Mouse (Mus musculus) liver, embryonic 16.5 days (tissue): Measurements from ENCODE around the gene Eml6. TPM values are rescaled to one million over a fixed set of nuclear protein-coding genes. Genes with fewer than 3 reads are reported as not detected.

ENCODE experiments used
- ATAC-seq: fragments of 200-750 bp; cut with Nextera tagmentation; 2 replicates; pipeline ENCODE4 v1.8.0; 2017; ENCODE audit warnings: low read depth, mild to moderate bottlenecking, moderate number of reproducible peaks, moderate library complexity
- H3K27ac ChIP-seq: fragments of 300-500 bp; sonication (generic); 2 replicates; pipeline ENCODE4 v1.5.1; 2014; ENCODE audit warnings: mild to moderate bottlenecking, low read length
- H3K27me3 ChIP-seq: fragments of 300-500 bp; sonication (generic); 2 replicates; pipeline ENCODE4 v1.6.1; 2014; ENCODE audit warnings: low read depth, low read length, mixed read lengths; ENCODE audit not compliant: control insufficient read depth, insufficient read depth
- H3K36me3 ChIP-seq: fragments of 300-500 bp; sonication (generic); 2 replicates; pipeline ENCODE4 v1.6.1; 2014; ENCODE audit warnings: mild to moderate bottlenecking; ENCODE audit not compliant: control insufficient read depth, insufficient read depth
- H3K4me1 ChIP-seq: fragments of 300-500 bp; sonication (generic); 2 replicates; pipeline ENCODE4 v1.6.1; 2014; ENCODE audit warnings: low read depth, low read length, mixed read lengths; ENCODE audit not compliant: control insufficient read depth
- H3K4me2 ChIP-seq: fragments of 300-500 bp; sonication (generic); 2 replicates; pipeline ENCODE4 v1.6.1; 2014; ENCODE audit warnings: low read depth, low read length, mixed read lengths
- H3K4me3 ChIP-seq: fragments of 300-500 bp; sonication (generic); 2 replicates; pipeline ENCODE4 v1.5.1; 2014; ENCODE audit warnings: low read depth, mild to moderate bottlenecking, low read length
- H3K9ac ChIP-seq: fragments of 300-500 bp; sonication (generic); 2 replicates; pipeline ENCODE4 v1.6.1; 2014; ENCODE audit warnings: low read depth, low read length
- H3K9me3 ChIP-seq: fragments of 300-500 bp; sonication (generic); replicated peaks from 2 replicates; pipeline ENCODE4 v1.6.1; 2016; ENCODE audit warnings: low read length; ENCODE audit not compliant: control insufficient read depth
- WGBS: fragments of 180-500 bp; shearing (Covaris S2); extraction: QIAGEN DNeasy Blood & Tissue Kit; methylation state at CpG from one replicate; pipeline ENCODE4 v1.1.7; 2014; ENCODE audit not compliant: insufficient replicate concordance; 5-methylcytosine and 5-hydroxymethylcytosine counted together
- polyA plus RNA-seq: library from polyadenylated mRNA; unstranded; fragments of >200 nt; fragmentation: Nextera tagmentation; extraction: Ambion mirVana; gene quantifications from 2 replicates; pipeline ENCODE4 v1.2.1, GENCODE M21; 2015

The Eml6 gene
- polyA plus RNA-seq, 1 experiment from 2014 or later, result 0.27 TPM

DNA sequence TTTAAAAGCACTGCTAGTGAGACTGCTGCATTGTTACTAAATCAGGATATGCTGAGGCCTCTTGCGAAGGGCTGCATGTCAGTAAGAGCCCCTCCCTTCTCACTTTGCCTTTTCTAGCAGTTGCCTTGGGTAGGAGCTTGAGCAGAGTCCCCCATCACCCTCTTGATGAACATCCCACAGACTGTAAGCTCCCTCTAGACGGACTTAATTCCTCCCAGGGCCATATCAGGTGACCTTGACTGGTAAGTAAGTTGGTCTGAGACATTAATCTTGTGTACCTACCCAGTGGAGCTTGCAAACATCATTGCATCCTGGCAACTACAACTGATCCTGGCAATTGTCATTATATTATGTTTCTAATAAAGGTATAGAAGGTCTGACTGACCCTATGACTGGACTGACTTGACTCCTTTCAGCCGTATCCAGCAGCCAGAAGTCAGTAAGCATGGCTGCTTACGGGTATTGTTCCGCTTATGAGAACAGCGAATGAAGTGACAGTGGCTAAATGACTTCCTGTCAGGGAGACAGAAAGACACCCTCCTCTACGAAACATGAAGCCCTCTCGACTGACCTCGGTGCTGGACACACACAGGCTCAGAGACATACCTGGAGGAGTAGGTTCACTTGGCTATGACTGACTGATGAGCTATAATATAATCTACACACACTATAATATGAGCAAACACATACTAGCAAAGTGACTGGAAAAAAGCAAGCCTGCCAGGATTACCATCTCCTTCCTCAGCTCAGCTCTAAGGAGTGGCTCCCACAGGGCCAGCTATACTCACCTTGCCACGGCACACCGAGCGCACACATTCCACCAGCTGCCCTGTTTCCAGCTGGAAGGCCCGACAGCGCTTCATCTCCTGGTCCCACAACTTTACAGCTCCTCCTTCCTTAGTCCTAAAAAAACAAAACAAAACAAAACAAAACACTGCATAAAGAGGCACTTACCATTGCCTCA lies 273.9 kb downstream of the Eml6 start:
- no peak for ATAC-seq
- WGBS, result 79% methylated on average over 14 of the region's 14 CpGs
- no peak overlapping the region for H3K27ac ChIP-seq
- H3K4me1 ChIP-seq, result no peaks in the 10 kb centered on the region
- no peaks in the 10 kb centered on the region for H3K27me3 ChIP-seq
- H3K9me3 ChIP-seq, result no peaks in the 10 kb centered on the region
- no peaks in the 10 kb centered on the region for H3K36me3 ChIP-seq
- no peak overlapping the region for H3K4me3 ChIP-seq
- H3K4me2 ChIP-seq, result no peak overlapping the region
- no peak overlapping the region for H3K9ac ChIP-seq

DNA sequence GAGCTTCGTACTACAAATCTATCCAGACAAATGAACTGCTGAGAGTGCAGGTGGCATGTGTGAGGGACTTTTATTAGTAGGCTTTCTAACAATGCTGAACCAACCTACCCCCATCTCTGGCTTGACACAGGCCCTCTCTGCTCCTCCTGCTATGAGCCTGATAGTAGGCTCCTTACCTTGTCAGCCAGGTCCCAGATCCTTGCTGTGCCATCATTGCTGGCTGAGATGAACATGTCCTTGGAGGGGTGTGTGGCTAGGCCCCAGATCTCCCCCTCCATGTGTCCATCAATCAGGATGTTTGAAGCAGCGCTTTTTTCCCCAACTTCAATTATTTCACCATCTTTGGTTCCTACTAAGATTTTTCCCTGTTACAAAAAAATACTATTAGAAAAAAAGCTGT lies 274.8 kb downstream of the Eml6 start:
- Histone ChIP-seq H3K36me3 (no peaks in the 10 kb centered on the region; the same call in 1 of the 2 replicates), H3K9ac (no peak overlapping the region), H3K27me3 (no peaks in the 10 kb centered on the region), H3K9me3 (no peaks in the 10 kb centered on the region), H3K4me2 (no peak overlapping the region), H3K27ac (no peak overlapping the region), H3K4me1 (no peaks in the 10 kb centered on the region), H3K4me3 (no peak overlapping the region)
- 68% methylated on average over 2 of the region's 2 CpGs for WGBS
- no peak for ATAC-seq

DNA sequence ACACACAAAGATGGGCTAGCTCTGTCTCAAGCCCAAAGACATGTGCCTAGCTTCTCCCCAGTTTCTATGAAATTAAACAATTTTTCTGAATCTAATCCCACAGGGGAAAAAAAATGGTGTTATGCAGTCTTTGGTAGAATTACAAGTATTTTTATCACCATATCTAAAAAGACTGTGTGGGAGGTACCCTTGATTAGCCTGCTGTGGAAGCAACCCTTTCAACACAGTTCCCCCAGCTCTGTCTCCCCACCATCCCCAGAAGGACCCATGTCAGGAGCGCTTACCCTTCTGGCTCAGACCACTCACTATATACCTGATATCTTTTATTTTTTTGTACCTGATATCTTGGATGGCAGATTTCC lies 276.4 kb downstream of the Eml6 start:
- Histone ChIP-seq H3K27ac (no peak overlapping the region), H3K36me3 (no peaks in the 10 kb centered on the region; the same call in 1 of the 2 replicates), H3K4me1 (no peaks in the 10 kb centered on the region), H3K9me3 (no peaks in the 10 kb centered on the region), H3K4me2 (no peak overlapping the region), H3K9ac (no peak overlapping the region), H3K4me3 (no peak overlapping the region), H3K27me3 (no peaks in the 10 kb centered on the region)
- WGBS, result 87% methylated on average over 1 of the region's 1 CpGs
- no peak for ATAC-seq

DNA sequence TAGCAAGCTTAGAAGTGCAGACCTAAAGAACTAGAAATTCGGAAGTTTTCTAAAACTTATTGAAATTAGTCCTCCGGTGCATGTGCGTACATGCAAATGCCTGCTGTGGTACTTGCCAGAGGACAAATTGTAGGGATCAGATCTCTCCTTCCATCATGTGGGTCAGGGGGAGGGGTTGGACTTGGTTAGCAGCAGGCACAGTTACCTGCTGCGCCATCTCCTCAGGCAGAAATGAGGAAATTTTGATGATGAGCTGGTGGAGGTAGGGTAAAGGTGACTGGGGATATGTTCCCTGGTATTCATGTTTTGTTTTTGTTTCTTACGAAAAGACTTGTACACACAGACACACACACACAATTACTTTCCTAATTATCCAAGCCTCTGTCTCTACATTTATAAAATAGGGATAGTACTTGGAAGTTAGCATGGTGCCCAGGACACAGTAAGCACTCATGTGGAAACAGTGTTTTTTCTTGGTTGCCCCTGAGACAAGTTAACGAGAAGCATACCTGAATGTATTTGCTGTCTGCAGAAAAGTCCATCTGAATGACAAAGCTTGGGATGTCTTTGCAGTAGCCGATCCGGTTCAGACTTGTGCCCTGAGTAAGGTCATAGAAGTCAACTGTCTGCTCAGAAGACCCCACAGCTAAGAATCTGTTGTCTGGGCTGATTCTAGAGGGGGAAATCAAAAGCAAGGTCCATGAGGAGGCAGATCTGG lies 276.9 kb downstream of the Eml6 start:
- no peaks in the 10 kb centered on the region for H3K4me1 ChIP-seq
- no peak overlapping the region for H3K9ac ChIP-seq
- H3K4me3 ChIP-seq, result no peak overlapping the region
- H3K27me3 ChIP-seq, result no peaks in the 10 kb centered on the region
- no peaks in the 10 kb centered on the region for H3K9me3 ChIP-seq
- no peaks in the 10 kb centered on the region; the same call in 1 of the 2 replicates for H3K36me3 ChIP-seq
- no peak overlapping the region for H3K4me2 ChIP-seq
- ATAC-seq, result no peak
- H3K27ac ChIP-seq, result no peak overlapping the region
- 78% methylated on average over 8 of the region's 8 CpGs for WGBS

DNA sequence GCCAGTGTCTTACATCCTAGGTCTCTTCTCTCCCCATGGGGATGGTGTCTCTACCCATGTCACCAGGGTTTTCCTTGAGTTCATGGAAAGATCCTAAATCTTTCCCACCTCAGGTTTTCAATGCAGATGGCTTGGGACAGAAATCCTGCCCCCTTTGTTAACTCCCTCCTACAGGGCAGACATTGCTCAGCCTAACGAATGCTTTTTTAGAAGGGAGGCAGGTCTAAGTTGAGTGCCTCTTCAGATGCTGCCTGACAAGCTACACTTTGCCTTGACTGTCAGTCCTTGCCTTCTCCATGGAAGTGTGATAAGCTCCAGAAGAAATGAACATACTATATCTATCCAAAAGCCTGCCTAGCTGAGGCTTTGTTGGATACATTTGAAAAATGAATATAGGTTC lies 278.0 kb downstream of the Eml6 start:
- no peak overlapping the region for H3K27ac ChIP-seq
- ATAC-seq, result no peak
- H3K9ac ChIP-seq, result no peak overlapping the region
- no peaks in the 10 kb centered on the region; the same call in 1 of the 2 replicates for H3K36me3 ChIP-seq
- no peaks in the 10 kb centered on the region for H3K27me3 ChIP-seq
- H3K4me3 ChIP-seq, result no peak overlapping the region
- H3K4me1 ChIP-seq, result no peaks in the 10 kb centered on the region
- WGBS, result 73% methylated on average over 1 of the region's 1 CpGs
- H3K9me3 ChIP-seq, result no peaks in the 10 kb centered on the region
- H3K4me2 ChIP-seq, result no peak overlapping the region

DNA sequence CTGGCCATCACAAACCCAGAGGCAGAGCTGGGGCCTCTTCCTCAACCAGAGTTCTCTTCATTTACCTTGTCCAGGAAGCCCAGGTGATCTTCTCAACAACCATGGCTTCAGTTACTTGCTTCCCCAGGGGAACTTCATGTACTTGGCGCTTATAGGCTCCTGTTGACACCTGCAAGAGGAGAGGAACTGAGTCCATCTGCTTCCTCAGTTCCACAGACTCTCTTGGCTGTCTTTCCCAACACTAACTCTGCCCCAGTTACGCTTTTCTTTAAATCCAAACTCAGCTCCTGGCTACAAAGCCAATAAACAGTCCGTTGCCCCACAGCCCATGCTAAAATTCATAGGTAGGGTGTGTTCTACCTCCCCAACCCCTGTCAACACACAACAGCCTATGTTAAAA lies 278.5 kb downstream of the Eml6 start:
- 76% methylated on average over 3 of the region's 3 CpGs for WGBS
- Histone ChIP-seq H3K4me3 (no peak overlapping the region), H3K4me1 (no peaks in the 10 kb centered on the region), H3K9me3 (no peaks in the 10 kb centered on the region), H3K27ac (no peak overlapping the region), H3K4me2 (no peak overlapping the region), H3K27me3 (no peaks in the 10 kb centered on the region), H3K9ac (no peak overlapping the region), H3K36me3 (no peaks in the 10 kb centered on the region; the same call in 1 of the 2 replicates)
- no peak for ATAC-seq

DNA sequence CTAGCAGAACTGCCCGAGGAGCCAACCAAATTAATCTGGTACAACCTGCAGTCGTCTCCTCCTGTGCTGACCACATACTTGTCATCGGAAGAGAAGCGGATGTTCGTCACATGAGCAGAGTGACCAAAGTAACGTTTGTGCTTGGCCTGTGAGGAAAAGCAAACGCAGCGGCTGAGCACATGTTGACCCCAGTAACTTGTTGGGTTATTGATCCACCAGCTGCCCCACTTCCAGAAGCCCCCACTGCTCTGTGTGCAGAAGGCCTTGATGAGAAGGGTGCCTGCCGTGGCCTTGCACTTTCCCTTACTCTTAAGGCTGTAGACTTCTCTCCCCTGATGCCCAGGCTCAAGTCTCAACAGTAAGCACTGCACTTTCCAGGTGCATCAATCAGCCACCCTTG lies 279.6 kb downstream of the Eml6 start:
- Histone ChIP-seq H3K9me3 (no peaks in the 10 kb centered on the region), H3K27me3 (no peaks in the 10 kb centered on the region), H3K9ac (no peak overlapping the region), H3K4me3 (no peak overlapping the region), H3K4me1 (no peaks in the 10 kb centered on the region), H3K4me2 (no peak overlapping the region), H3K36me3 (no peaks in the 10 kb centered on the region; the same call in 1 of the 2 replicates), H3K27ac (no peak overlapping the region)
- ATAC-seq, result peak; percentile 7; the same call in 1 of the 2 replicates
- WGBS, result 67% methylated on average over 9 of the region's 9 CpGs

DNA sequence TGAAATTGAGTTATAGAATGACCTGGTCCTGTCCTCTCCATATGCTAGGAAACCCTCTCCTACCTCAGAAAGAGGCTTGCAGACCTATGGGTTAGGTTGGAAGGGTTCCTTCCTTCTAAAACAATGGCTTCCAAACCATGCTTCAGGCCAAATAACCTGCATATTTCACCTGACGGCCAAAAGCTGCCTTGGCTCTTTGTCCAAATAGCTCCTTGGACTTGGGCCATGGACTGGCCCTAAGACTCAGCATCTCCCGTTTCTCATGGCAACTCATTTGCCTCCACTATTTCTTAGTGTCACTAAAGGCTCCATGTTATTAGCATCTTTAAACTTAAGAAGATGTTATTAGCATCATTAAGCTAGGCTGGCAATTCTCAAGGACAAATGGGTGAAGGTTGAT lies 280.3 kb downstream of the Eml6 start:
- Histone ChIP-seq H3K4me2 (no peak overlapping the region), H3K4me1 (no peaks in the 10 kb centered on the region), H3K36me3 (no peaks in the 10 kb centered on the region; the same call in 1 of the 2 replicates), H3K27ac (no peak overlapping the region), H3K27me3 (no peaks in the 10 kb centered on the region), H3K4me3 (no peak overlapping the region), H3K9me3 (no peaks in the 10 kb centered on the region), H3K9ac (no peak overlapping the region)
- ATAC-seq, result no peak
- WGBS, result 87% methylated on average over 2 of the region's 2 CpGs
